Mouse (Mus musculus): ENCODE measurements around the gene Palld. TPM values are rescaled to one million over a fixed set of nuclear protein-coding genes. Genes with fewer than 3 reads are reported as not detected.

Palld gene
- polyA plus RNA-seq, 1 experiment, result 18.2 TPM

DNA sequence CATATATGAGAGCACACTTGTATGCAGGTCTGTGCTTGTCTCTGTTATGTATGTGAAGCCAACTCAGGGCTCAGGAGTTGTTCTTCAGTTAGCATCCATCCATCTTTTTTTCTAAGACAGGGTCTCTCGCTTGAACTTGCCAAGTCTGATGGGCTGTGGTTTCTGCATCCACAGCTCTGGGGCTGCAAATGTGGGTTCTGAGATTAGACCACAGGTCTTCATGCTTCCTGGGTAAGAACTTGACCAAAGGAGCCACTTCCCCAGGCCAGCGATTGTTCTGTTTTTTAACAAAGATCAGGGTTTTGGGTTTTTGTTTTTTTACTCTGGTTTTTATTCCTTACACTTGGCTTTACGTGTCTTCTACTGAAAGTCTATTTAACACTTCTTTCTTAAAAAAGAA is 316.0 kb downstream of the Palld start:
- no peak for DNase-seq (ENCODE audit: low read depth)

GRCm38 (mm10) chr8:61585746-61586145 is 316.7 kb downstream of the Palld start:
- no peak for DNase-seq (ENCODE audit: low read depth)

DNA sequence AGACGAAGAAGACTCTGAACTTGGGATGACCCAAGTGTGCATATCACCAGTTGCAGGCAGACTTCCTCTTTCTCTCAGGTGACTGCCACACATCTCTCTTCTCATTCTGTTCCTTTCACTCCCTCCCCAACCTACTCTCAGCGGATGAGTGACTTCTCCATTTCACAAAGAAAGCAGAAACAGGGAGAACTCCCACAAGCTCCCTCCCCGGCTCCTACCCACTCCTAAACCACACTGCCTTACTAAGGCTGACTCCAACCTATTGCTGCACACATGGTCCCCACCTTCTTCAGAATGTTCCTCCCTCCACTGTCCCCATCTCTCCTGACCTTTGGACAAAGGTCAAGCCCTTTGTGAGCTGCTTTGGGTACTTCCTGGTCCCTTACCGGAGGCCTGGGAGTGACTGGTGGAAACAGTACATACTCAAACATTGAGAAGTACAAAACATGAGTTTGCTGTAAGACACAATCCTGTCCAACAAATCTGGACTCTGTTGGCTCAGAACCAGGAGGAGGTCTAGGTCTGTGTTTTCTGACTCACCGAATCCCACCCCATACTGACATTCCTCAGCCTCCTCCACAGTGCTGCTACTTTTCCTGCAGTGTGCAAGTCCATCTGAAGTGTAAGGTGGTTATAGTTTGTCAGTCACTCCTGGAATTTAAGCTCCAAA is 317.6 kb downstream of the Palld start:
- DNase-seq (ENCODE audit: low read depth), result no peak

- DNase-seq (ENCODE audit: low read depth), result no peak
Measured at GRCm38 (mm10) chr8:61582547-61582946, 319.9 kb downstream of the Palld start.

DNA sequence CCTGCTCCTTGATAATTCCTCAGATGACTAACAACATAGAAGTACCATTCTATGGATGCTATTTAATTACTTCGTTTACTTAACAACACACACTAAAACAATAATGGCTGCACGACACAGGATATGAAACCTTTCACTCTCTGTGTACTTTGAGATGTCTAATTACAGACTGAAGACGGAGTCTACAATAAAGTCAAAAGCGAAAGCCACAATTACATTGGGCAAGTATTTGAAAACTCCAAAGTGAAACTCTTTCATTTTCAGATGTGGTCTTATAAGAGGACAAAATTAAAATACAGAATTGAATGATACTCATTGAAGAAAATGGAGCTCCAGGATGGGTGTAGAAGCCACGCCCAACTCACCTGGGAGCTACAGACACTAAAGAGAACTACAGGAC is 321.2 kb downstream of the Palld start:
- DNase-seq (ENCODE audit: low read depth), result no peak

GRCm38 (mm10) chr8:61579831-61580230 is 322.7 kb downstream of the Palld start:
- DNase-seq (ENCODE audit: low read depth), result peak; percentile 81

DNA sequence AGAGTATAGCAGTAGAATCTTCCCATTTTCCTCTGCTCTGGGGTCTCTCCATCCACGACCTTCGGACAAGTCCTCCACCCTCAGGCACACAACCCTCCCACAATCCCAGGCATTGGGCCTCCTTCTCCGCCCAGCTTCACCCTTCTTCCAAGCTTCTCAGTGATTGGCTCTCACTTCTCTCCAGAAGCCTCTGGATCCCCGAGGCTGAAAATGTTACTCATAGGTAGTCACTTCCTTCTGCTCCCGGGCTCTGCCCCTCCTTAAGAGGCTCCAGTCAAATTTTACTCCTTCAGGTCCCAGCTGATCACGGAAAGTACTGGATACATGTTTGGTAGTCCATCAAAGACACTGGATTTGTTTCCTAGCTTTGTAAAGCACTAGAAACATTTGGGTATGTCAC is 323.7 kb downstream of the Palld start:
- DNase-seq (ENCODE audit: low read depth), result no peak

GRCm38 (mm10) chr8:61575096-61575653 is 327.3 kb downstream of the Palld start:
- DNase-seq (ENCODE audit: low read depth), result no peak

- no peak for DNase-seq (ENCODE audit: low read depth)
Measured at GRCm38 (mm10) chr8:61574526-61574925, 328.0 kb downstream of the Palld start.

DNA sequence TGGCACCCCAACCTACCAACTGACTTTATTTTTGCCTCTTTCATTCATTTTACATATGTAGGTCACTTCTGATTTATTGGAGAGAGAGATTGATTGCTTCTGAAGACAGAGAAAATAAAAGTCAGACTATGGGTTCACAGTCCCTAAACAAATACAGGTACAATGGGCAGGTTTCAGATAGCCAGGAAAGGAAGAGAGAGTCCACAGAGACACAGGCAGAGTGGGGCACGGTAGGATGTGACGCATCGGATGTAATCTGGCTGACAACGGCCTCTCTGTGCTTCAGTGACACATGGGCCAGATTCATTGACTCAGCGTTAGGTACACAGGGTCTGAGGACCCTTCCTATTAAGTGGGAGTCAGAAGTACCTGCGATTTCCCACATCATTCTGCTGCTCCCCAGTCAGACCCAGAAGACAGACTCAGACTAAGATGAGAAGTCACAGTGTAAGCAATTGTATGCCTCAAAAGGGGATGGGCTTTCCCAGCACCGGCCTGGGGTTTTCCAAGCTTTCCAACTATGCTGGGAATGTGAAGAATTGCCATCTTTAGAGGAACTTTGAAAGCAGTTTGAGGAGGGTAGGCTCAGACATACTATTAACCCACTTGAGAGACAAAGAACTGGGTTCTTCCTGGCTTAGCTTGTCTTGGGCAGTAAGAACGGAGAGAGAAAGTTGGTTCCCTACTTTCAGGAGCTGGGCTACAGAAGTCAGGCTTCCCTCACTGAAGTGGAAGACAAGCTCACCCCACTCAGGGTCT is 329.1 kb downstream of the Palld start:
- no peak for DNase-seq (ENCODE audit: low read depth)

- no peak for DNase-seq (ENCODE audit: low read depth)
Measured at GRCm38 (mm10) chr8:61572697-61573096, 329.8 kb downstream of the Palld start.

DNA sequence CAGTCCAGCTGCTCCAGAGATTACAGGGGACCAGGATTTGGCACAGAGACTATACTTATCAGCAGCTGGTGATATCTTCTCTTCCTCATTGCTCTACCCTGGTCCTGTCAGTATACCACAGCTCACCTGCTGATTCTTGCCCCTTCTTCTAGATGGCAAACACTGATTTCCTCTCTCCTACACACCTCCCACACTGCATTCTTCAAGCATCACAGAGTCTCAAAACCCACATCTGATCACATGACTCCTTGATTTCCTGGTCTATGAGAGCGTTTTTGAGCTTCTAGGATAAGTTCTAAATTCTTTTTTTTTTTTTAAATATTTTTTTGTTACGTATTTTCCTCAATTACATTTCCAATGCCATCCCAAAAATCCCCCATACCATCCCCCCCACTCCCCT is 331.9 kb downstream of the Palld start:
- no peak for DNase-seq (ENCODE audit: low read depth)

GRCm38 (mm10) chr8:61569721-61570120 is 332.8 kb downstream of the Palld start:
- DNase-seq (ENCODE audit: low read depth), result no peak

DNA sequence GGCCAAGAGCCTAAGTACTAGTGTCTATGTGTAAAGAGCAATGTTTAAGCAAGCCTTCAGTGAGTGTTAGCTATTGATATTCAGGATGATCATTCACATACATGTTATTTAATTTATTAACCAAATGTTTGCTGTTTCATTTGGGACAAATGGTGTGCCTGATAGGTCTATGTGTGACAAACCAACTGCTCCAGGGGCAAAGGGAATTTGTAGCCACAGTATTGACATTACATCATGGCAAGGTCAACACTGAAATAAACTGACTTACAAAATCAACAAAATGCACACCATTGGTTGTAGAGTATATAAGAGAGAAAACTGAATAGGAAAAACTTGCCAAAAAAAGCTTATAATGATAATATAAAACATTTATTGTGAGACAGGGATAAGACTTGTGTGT is 333.3 kb downstream of the Palld start:
- no peak for DNase-seq (ENCODE audit: low read depth)

GRCm38 (mm10) chr8:61563378-61563777 is 339.1 kb downstream of the Palld start:
- DNase-seq (ENCODE audit: low read depth), result no peak

DNA sequence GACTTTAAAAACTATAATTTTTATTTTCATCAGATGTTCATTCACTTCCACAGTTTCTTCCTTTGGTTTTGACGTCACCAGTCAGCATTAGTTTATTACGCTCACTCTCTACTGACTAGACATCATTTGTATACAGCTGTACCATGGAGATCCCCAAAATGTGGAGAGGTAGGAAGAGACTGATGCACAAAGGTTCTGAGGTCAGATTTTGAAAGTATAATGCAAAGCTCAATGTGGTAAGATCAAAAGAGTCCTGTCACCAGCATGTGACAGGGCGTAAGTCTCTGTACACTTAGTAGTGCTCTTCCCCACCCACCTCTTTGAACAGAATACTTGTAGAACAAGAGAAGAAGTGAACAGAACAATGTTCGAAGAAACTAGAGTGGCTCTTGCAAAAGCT is 339.9 kb downstream of the Palld start:
- no peak for DNase-seq (ENCODE audit: low read depth)

DNA sequence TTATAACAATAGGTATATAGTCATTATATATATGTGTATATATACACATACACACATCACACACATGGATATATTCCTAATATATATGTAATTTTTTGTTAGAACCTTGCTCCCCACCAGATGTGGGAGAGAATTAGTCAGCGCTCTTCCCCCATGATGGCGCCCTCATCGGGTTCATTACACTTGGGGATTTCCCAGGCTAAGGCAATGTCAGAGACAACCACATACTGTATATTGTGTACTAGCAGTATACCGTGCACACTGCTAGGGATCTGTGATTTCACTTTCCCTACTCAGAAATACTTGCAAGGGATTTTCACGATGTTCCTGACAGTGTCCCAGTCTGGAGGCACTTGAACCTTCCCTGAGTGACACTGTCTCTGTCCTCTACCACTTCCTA is 341.3 kb downstream of the Palld start:
- no peak for DNase-seq (ENCODE audit: low read depth)

DNA sequence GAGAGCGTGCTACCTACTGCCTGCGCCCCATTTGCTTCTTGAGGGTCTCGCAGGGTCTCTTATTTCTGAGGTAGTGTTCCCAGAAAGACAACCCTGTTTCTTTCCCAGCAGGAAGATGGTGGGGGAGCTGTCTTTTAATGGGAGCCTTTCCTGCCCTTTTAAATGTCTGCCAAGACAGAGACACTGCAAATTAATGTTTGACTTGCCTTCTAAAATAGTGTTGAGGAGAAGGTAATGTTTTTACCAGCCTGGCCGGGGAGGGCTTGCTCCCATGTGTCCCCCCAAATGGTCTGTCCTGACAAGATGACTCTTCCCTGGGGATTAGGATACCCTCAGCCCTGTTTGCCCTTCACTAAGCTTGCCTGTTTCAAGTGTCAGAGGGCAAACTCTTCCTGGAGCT is 342.5 kb downstream of the Palld start:
- DNase-seq (ENCODE audit: low read depth), result no peak

- no peak for DNase-seq (ENCODE audit: low read depth)
Measured at GRCm38 (mm10) chr8:61559450-61559849, 343.0 kb downstream of the Palld start.

- DNase-seq (ENCODE audit: low read depth), result no peak
Measured at GRCm38 (mm10) chr8:61558051-61558846, 344.2 kb downstream of the Palld start.

- no peak for DNase-seq (ENCODE audit: low read depth)
Measured at GRCm38 (mm10) chr8:61557036-61557435, 345.5 kb downstream of the Palld start.

DNA sequence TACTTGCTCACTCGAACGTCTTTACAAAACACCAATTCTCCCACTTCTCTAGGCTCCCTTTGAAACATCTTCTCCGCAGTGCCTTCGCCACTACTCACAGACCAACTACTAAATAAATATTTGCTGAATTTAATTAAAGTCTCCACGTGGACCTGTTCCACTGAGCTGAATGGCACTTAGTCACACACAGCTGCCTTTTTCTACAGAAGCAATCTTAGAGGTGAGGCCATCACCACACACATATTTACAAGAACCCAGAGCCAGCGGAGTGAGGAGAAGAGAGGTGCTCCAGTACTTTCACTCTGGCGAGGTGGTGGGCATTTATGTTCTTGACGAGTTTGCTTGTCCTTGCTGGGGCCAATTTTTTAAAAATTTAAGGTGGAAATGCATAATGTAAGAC is 346.3 kb downstream of the Palld start:
- no peak for DNase-seq (ENCODE audit: low read depth)

All from gonadal fat pad, adult 2 months (tissue).